Mouse (Mus musculus): Measurements from ENCODE around the gene Camta1.

GRCm38 (mm10) chr4:150937293-150938062 lies 924.2 kb downstream of the Camta1 start:
- TF ChIP-seq CTCF (IDR thresholded peaks at IDR 0.05; ENCODE audit: low read depth), result no peak
- TF ChIP-seq EP300 (optimal IDR thresholded peaks at IDR 0.05), result no peak

All from stomach, postnatal 0 days (tissue).